Mouse (Mus musculus) c-Kit-negative CD71-positive TER-119-positive erythroid progenitor cells, embryonic 14.5 days (primary cell): ENCODE measurements at regions not wholly inside any gene's neighbourhood (a gene's known extent, or its start where the extent isn't known, plus 50 kb on each side); places are given as distances from the start of the nearest gene placed in this dataset.

Source experiments
- DNase-seq: peaks from one replicate; pipeline ENCODE4 v3.0.0-alpha.2; 2013; ENCODE audit warnings: low read depth, low spot score

- no peak for DNase-seq
These were observed 239.6 kb downstream of the Qk start for GRCm38 (mm10) chr17:10079853-10080650.

GRCm38 (mm10) chr17:10078536-10079319, 240.9 kb downstream of the Qk start:
- DNase-seq: no peak

- no peak for DNase-seq
These were observed 246.4 kb downstream of the Qk start for GRCm38 (mm10) chr17:10073301-10073700.

GRCm38 (mm10) chr17:10069251-10069650, 250.4 kb downstream of the Qk start:
- no peak for DNase-seq

- no peak for DNase-seq
These were observed 254.5 kb downstream of the Qk start for GRCm38 (mm10) chr17:10065131-10065530.

- no peak for DNase-seq
These were observed 257.0 kb downstream of the Qk start for GRCm38 (mm10) chr17:10062546-10063100.

GRCm38 (mm10) chr17:10057736-10058135, 261.9 kb downstream of the Qk start:
- DNase-seq: no peak

GRCm38 (mm10) chr17:10056096-10056495, 263.6 kb downstream of the Qk start:
- DNase-seq: no peak

GRCm38 (mm10) chr17:10054375-10054774, 265.3 kb downstream of the Qk start:
- no peak for DNase-seq

- DNase-seq: no peak
These were observed 275.3 kb downstream of the Qk start for GRCm38 (mm10) chr17:10044336-10044735.

GRCm38 (mm10) chr17:10042042-10042652, 277.5 kb downstream of the Qk start:
- DNase-seq: peak; percentile 63

GRCm38 (mm10) chr17:10040951-10041359, 278.7 kb downstream of the Qk start:
- DNase-seq: no peak

GRCm38 (mm10) chr17:10040375-10040774, 279.3 kb downstream of the Qk start:
- DNase-seq: no peak

- no peak for DNase-seq
These were observed 281.7 kb downstream of the Qk start for GRCm38 (mm10) chr17:10037799-10038445.

GRCm38 (mm10) chr17:10033510-10033909, 286.1 kb downstream of the Qk start:
- no peak for DNase-seq

GRCm38 (mm10) chr17:10031033-10031432, 288.6 kb downstream of the Qk start:
- DNase-seq: no peak

- DNase-seq: no peak
These were observed 292.9 kb downstream of the Qk start for GRCm38 (mm10) chr17:10026770-10027169.

- DNase-seq: no peak
These were observed 294.4 kb downstream of the Qk start for GRCm38 (mm10) chr17:10025212-10025611.

- DNase-seq: no peak
These were observed 295.3 kb downstream of the Qk start for GRCm38 (mm10) chr17:10024323-10024722.

- DNase-seq: no peak
These were observed 307.5 kb downstream of the Qk start for GRCm38 (mm10) chr17:10012161-10012560.

- DNase-seq: no peak
These were observed 307.9 kb downstream of the Qk start for GRCm38 (mm10) chr17:10011728-10012127.
